Mouse (Mus musculus) liver, embryonic 16.5 days (tissue): Measurements from ENCODE around the gene Macf1. TPM values are rescaled to one million over a fixed set of nuclear protein-coding genes. Genes with fewer than 3 reads are reported as not detected.

Experiments
- ATAC-seq: fragments of 200-750 bp; cut with Nextera tagmentation; 2 replicates; pipeline ENCODE4 v1.8.0; 2017; ENCODE audit warnings: low read depth, mild to moderate bottlenecking, moderate number of reproducible peaks, moderate library complexity
- H3K27ac ChIP-seq: fragments of 300-500 bp; sonication (generic); 2 replicates; pipeline ENCODE4 v1.5.1; 2014; ENCODE audit warnings: mild to moderate bottlenecking, low read length
- H3K27me3 ChIP-seq: fragments of 300-500 bp; sonication (generic); 2 replicates; pipeline ENCODE4 v1.6.1; 2014; ENCODE audit warnings: low read depth, low read length, mixed read lengths; ENCODE audit not compliant: control insufficient read depth, insufficient read depth
- H3K36me3 ChIP-seq: fragments of 300-500 bp; sonication (generic); 2 replicates; pipeline ENCODE4 v1.6.1; 2014; ENCODE audit warnings: mild to moderate bottlenecking; ENCODE audit not compliant: control insufficient read depth, insufficient read depth
- H3K4me1 ChIP-seq: fragments of 300-500 bp; sonication (generic); 2 replicates; pipeline ENCODE4 v1.6.1; 2014; ENCODE audit warnings: low read depth, low read length, mixed read lengths; ENCODE audit not compliant: control insufficient read depth
- H3K4me2 ChIP-seq: fragments of 300-500 bp; sonication (generic); 2 replicates; pipeline ENCODE4 v1.6.1; 2014; ENCODE audit warnings: low read depth, low read length, mixed read lengths
- H3K4me3 ChIP-seq: fragments of 300-500 bp; sonication (generic); 2 replicates; pipeline ENCODE4 v1.5.1; 2014; ENCODE audit warnings: low read depth, mild to moderate bottlenecking, low read length
- H3K9ac ChIP-seq: fragments of 300-500 bp; sonication (generic); 2 replicates; pipeline ENCODE4 v1.6.1; 2014; ENCODE audit warnings: low read depth, low read length
- H3K9me3 ChIP-seq: fragments of 300-500 bp; sonication (generic); replicated peaks from 2 replicates; pipeline ENCODE4 v1.6.1; 2016; ENCODE audit warnings: low read length; ENCODE audit not compliant: control insufficient read depth
- WGBS: fragments of 180-500 bp; shearing (Covaris S2); extraction: QIAGEN DNeasy Blood & Tissue Kit; methylation state at CpG from one replicate; pipeline ENCODE4 v1.1.7; 2014; ENCODE audit not compliant: insufficient replicate concordance; 5-methylcytosine and 5-hydroxymethylcytosine counted together
- polyA plus RNA-seq: library from polyadenylated mRNA; unstranded; fragments of >200 nt; fragmentation: Nextera tagmentation; extraction: Ambion mirVana; gene quantifications from 2 replicates; pipeline ENCODE4 v1.2.1, GENCODE M21; 2015

Gene Macf1
- polyA plus RNA-seq, 1 experiment from 2014 or later, result 8.3 TPM

DNA sequence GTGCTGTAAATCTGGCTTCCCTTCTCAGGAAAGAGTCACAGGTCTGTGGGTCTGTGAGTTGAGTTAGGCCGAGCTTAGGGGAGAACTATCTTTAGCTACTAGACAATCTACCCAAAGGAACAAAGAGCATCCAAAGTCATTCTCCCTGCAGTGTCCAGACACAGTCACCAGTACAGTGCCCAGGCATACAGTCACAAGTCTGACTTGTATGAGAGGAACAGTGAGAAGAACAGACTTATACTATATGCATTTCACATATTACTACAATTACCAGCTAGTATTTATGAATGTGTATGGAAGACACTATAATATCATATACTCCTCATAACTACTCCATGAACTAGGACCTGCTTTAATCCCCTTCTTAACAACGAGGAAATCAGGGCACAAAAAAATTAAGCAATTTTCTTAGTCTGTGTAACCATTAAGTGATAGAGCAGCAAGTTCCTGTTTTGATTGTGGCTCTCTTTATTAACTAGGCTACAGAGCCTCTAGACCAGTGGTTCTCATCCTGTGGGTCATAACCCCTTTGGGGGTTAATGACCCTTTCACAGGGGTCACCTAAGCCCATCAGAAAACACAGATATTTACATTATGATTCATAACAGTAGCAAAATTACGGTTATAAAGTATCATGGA is 121.9 kb downstream of the Macf1 start:
- no peak overlapping the region for H3K27ac ChIP-seq
- no peaks in the 10 kb centered on the region for H3K9me3 ChIP-seq
- H3K4me3 ChIP-seq, result no peak overlapping the region
- no peak overlapping the region for H3K9ac ChIP-seq
- no peak for ATAC-seq
- H3K36me3 ChIP-seq, result no peaks in the 10 kb centered on the region
- no peaks in the 10 kb centered on the region for H3K27me3 ChIP-seq
- WGBS, result 40% methylated on average over 3 of the region's 3 CpGs
- no peak overlapping the region for H3K4me2 ChIP-seq
- peaks cover 23% of the 10 kb centered on the region for H3K4me1 ChIP-seq

DNA sequence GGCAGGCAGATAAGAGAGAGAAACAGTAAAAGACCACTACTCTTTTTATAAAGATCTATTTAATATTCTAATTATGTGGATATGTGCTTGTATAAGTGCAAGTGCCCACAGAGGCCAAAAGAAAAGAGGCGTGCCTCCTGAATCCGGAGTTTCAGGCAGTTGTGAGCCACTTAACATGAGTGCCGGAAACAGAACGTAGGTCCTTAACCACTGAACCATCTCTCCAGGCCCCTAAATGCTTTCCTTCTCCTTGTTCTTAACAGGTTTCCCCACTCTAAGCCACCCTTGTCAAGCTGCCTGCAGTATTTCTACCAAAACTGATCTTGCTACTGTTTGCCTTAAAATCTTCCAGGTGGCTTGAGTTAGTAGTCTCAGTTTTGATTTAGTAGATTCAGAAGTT is 123.3 kb downstream of the Macf1 start:
- H3K27ac ChIP-seq, result no peak overlapping the region
- peaks cover 23% of the 10 kb centered on the region for H3K4me1 ChIP-seq
- H3K4me2 ChIP-seq, result no peak overlapping the region
- H3K27me3 ChIP-seq, result no peaks in the 10 kb centered on the region
- no peaks in the 10 kb centered on the region for H3K9me3 ChIP-seq
- WGBS, result 89% methylated on average over 4 of the region's 4 CpGs
- no peaks in the 10 kb centered on the region for H3K36me3 ChIP-seq
- no peak for ATAC-seq
- no peak overlapping the region for H3K9ac ChIP-seq
- no peak overlapping the region for H3K4me3 ChIP-seq

DNA sequence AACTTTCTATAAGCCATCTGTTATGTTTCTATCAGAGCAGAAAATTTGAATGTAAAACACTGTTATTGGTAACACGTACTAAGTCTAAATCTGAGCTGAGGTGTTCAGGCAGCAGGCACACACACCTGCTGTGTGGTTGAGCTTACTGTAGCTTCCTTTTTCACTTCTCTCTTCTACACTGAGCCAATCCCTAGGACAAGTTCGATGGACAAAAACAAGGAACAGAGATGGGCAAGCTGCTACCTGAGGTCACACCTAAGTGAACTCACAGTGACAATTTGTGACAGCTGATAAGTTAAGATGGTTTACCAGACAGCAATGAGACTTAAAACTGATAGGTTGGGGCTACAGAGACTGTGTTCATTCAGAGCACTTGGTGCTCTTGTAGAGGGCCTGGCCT is 125.7 kb downstream of the Macf1 start:
- no peaks in the 10 kb centered on the region for H3K36me3 ChIP-seq
- H3K4me2 ChIP-seq, result no peak overlapping the region
- no peaks in the 10 kb centered on the region for H3K27me3 ChIP-seq
- no peak overlapping the region for H3K4me3 ChIP-seq
- H3K9ac ChIP-seq, result no peak overlapping the region
- no peak overlapping the region for H3K27ac ChIP-seq
- no peaks in the 10 kb centered on the region for H3K9me3 ChIP-seq
- 65% methylated on average over 2 of the region's 2 CpGs for WGBS
- H3K4me1 ChIP-seq, result no peaks in the 10 kb centered on the region; the same call in 1 of the 2 replicates
- ATAC-seq, result no peak

DNA sequence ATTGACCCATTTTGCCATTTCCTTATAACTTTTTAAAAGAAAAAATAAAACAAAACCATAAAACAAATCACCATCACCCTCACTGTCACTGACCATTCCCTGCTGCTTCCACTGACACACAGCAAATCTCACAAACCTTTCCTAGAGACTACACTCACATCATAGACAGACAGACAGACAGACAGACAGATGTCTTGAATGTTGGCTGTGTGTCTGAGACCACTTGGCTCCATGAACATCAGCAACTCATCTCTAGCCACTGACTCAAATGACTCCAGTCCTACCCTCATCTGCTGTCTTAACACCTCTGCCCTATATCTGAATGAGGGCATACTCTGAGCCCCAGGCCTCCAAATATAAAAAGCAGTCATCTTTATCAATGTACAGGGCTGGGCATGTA is 128.9 kb downstream of the Macf1 start:
- H3K36me3 ChIP-seq, result no peaks in the 10 kb centered on the region
- no peaks in the 10 kb centered on the region for H3K9me3 ChIP-seq
- peaks cover 2% of the 10 kb centered on the region; the same call in 1 of the 2 replicates for H3K4me1 ChIP-seq
- no peak for ATAC-seq
- no peak overlapping the region for H3K4me2 ChIP-seq
- no peaks in the 10 kb centered on the region for H3K27me3 ChIP-seq
- no peak overlapping the region for H3K9ac ChIP-seq
- H3K27ac ChIP-seq, result no peak overlapping the region
- H3K4me3 ChIP-seq, result no peak overlapping the region

DNA sequence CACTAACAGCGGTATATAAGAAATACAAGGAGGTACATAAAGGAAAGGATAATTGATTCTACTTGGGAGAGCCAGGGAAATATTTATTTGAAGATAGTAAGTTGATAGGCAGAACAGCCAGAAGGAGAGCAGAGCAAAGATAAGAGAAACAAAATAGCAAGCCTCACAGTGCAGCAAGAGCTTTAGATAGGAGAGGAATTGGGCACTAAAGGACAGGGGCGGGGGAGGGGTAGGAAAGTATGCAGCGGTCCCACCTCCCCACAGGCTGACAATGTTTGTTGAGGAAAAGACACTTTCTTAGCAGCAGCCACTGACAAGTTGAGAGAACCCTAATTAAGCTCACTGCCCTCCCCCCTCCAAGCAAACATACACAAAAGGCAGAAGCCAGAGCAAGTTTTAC is 131.5 kb downstream of the Macf1 start:
- Histone ChIP-seq H3K36me3 (no peaks in the 10 kb centered on the region; the same call in 1 of the 2 replicates), H3K4me3 (no peak overlapping the region), H3K27ac (no peak overlapping the region), H3K9me3 (no peaks in the 10 kb centered on the region), H3K4me1 (peaks cover 2% of the 10 kb centered on the region; the same call in 1 of the 2 replicates), H3K4me2 (no peak overlapping the region), H3K9ac (no peak overlapping the region), H3K27me3 (no peaks in the 10 kb centered on the region)
- 44% methylated on average over 3 of the region's 3 CpGs for WGBS
- ATAC-seq, result no peak

DNA sequence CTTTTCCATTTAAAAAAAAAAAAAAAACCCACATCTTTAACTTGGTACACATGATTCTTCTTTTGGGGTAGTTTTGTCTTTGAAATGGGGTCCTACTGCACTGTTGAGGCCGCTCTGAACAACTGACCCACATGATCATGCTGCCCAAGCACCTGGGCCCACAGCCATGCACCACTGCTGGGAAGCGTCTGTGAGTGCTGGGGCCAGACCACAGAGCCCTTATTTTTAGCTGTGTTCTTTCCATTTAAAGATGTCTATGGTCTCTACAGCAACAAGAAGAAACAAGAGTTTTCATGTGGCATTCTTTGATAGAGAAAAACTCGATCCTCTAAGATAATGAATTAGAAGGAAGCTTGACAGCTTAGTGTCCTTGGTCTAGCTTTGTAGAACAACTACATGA is 135.8 kb downstream of the Macf1 start:
- no peak overlapping the region for H3K4me3 ChIP-seq
- H3K4me2 ChIP-seq, result no peak overlapping the region
- no peaks in the 10 kb centered on the region for H3K9me3 ChIP-seq
- no peak overlapping the region for H3K9ac ChIP-seq
- no peaks in the 10 kb centered on the region for H3K27me3 ChIP-seq
- 70% methylated on average over 3 of the region's 3 CpGs for WGBS
- H3K4me1 ChIP-seq, result peaks cover 2% of the 10 kb centered on the region; the same call in 1 of the 2 replicates
- H3K36me3 ChIP-seq, result peaks cover 3% of the 10 kb centered on the region
- no peak overlapping the region for H3K27ac ChIP-seq
- no peak for ATAC-seq

DNA sequence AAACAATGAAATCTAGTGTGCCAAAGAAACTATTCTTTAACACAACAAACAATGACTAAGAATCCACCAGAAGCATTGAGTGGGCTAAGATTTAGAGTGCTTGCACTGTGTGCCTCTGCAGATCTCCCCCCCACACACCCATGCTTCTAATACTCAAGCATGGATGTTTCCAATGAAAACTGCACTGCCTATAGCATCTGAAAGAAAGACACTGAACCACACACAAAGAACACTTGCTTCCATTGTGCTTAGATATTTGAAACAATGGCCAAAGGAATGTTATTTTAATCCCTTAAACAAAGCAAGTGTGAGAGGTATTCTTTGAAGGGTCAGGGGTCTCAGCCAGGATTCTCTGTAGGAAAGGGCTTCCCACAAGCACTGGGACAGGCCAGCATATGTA is 140.5 kb downstream of the Macf1 start:
- H3K4me1 ChIP-seq, result no peaks in the 10 kb centered on the region
- no peak overlapping the region for H3K9ac ChIP-seq
- H3K9me3 ChIP-seq, result no peaks in the 10 kb centered on the region
- H3K4me2 ChIP-seq, result no peak overlapping the region
- H3K36me3 ChIP-seq, result peaks cover 3% of the 10 kb centered on the region; the same call in 1 of the 2 replicates
- H3K27ac ChIP-seq, result no peak overlapping the region
- no peak for ATAC-seq
- H3K4me3 ChIP-seq, result no peak overlapping the region
- no peaks in the 10 kb centered on the region for H3K27me3 ChIP-seq

DNA sequence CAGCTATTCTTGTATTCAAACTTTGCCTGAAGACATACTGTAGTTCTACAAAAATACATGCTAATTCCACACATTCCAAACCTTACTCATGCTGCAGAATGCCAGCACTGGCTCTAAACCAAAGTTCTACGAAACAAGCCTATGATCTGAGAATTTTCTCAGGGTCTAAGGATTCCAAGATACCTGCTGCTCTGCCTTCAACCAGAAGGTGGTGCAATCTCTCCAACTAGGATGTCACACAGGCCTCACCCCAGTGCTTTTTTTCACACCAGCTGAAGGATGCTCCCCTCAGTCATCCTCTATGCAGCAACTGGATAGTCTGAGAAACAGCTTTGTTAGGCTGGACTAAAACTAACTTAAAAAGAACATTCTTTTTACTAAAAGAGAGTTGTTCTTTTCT is 148.9 kb downstream of the Macf1 start:
- WGBS, result 47% methylated on average over 1 of the region's 1 CpGs
- ATAC-seq, result no peak

DNA sequence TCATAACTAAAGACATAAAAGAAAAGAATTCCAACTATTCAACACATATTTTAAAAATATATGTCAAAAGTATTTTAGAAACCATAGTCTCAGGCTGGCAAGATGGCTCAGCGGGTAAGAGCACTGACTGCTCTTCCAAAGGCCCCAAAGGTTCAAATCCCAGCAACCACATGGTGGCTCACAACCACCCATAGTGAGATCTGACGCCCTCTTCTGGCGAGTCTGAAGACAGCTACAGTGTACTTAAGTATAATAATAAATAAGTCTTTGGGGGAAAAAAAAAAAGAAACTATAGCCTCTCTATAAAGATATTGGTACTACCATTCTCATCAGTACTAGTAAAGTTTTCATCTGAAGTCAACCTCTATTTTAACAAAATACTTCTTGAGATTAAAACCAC is 152.2 kb downstream of the Macf1 start:
- no peak for ATAC-seq
- Histone ChIP-seq H3K4me2 (no peak overlapping the region), H3K27me3 (no peaks in the 10 kb centered on the region), H3K9me3 (no peaks in the 10 kb centered on the region), H3K36me3 (no peaks in the 10 kb centered on the region), H3K27ac (no peak overlapping the region), H3K9ac (no peak overlapping the region), H3K4me1 (peaks cover 4% of the 10 kb centered on the region), H3K4me3 (no peak overlapping the region)
- 33% methylated on average over 3 of the region's 3 CpGs for WGBS

More for the DNA sequence above, 148.9 kb downstream of the Macf1 start:
- Histone ChIP-seq H3K4me3 (no peak overlapping the region), H3K4me2 (no peak overlapping the region), H3K27ac (no peak overlapping the region), H3K27me3 (no peaks in the 10 kb centered on the region), H3K36me3 (no peaks in the 10 kb centered on the region), H3K9me3 (no peaks in the 10 kb centered on the region), H3K9ac (no peak overlapping the region), H3K4me1 (no peaks in the 10 kb centered on the region)
